Mouse (Mus musculus) naive thymus-derived CD4-positive, alpha-beta T cell, adult 5 months (primary cell): ENCODE measurements around the gene Mucl3. TPM values are rescaled to one million over a fixed set of nuclear protein-coding genes. Genes with fewer than 3 reads are reported as not detected.

Experiments used
- polyA plus RNA-seq: library from polyadenylated mRNA; unstranded; fragments of 100-300 nt; shearing (Covaris generic); gene quantifications from one replicate; pipeline ENCODE4 v1.2.1, GENCODE M21; 2017

The Mucl3 gene
- polyA plus RNA-seq: not detected

DNA sequence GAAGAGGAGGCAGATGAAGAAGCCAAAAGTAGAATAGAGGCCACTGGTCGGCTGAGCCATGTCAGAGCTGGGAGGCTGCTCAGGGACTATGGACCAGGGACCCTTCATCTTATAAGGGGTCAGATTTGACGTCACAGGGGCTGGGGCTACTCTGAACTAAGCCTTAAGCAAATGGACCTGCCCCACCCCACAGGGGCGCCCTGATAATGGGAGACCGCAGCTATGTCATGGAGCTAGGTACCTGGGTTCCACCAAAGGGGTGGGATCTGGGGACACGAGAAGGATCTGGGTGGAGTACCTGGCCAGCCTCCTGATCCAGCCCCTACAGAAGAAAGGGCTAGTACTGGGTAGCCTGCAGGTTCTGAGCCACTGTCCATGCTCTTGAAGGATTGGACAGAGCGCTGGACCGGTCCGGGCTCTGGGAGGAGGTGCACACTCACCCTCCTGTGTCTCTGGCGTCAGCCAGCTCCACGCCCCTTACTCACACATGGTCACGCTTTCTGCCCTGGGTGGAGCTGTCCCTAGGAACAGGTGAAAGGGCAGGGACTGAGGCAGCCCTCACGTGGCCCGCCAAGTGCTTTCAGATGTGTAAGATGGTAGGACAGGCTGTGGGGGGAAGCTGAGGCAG is at the start of gene Mucl3:
Mucl3 (minus strand) TSS at position 87 of the 628 bp plus-strand sequence.

DNA sequence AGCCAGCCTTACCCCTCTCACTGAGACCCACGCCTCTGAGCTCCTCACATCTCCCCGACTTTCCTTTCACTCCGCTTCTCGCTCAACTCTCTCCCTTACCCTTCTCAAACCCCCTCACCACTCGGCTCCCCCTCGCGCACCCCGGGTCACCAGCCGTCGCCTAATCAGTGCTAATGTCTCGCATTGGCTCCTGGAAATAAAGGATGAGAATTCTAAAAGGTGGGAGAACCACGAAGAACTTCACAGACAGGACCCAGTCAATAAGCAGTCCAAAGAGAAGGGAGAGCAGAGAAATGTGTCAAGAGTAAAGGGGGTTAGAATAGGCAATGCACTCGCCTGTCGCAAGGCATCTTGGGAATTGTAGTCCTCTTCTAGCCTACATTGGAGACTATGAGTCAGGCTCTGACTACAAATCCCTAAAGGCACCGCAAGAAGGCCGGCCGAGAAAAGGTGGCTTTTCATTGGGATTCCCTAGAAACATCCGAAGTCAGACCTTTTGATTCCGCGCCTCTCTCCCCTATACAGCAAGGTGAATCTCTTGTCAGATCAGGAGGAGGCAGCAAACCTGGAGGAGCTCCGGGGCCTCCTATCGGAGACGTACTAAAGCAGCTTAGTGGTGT is 30.0 kb upstream of the Mucl3 start, which contains the start of gene Gtf2h4:
Gtf2h4 (minus strand) TSS at position 324 of the 620 bp plus-strand sequence.

DNA sequence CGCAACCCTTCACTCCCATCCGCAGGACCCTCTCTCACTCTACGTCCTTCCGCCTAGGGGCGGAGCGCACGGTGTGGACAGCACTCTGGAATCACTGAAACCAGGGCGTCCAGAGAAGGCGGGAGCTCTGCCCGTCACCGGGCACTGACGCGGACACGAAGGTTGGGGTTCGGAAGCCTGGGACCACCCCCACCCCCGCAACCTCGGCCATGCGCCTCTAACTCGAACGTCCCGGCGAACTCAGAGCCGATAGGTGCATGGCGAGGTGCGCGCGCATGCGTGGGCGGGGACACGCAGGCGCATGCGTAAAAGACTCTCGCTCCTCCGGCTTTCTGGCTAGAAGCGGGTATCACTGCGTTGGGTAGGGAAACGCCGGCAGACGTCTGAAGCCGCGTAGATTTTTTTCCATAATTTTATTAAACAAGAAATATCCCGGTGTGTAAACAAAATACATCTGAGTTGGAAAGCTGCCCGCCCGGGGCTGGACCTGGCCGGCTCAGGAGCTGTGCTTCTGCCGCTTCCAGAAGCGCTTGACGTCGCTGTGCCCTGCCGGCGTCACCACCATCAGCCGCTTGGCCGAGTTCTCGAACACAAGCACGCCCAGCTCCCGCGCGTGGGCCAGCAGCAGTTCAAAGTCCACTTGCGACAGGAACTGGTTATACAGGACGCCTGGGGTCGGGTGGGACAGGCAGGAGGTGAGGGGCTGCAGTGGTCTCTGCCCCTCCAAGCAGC is 24.0 kb upstream of the Mucl3 start, which contains the start of gene Vars2:
Vars2 (minus strand) TSS at position 259 of the 732 bp plus-strand sequence.

DNA sequence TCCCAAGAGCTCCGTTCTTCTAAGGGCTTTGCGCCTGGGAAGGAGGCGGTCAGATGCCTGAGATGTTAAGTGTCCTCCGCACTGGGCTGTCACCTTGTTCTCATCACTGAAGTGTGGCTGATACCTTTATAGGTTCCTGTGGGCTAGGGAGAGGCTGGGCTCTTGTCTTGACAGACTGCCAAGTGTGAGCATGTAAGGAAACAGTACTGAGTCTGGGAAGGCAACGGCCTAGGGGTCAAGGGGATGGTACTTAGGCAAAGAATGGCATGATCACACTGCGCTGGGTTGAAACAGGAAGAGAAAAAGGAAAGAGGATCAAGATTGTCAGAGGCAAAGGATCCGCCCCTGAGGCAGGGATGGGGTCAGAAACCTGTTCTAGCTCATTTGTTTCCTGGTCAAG is 17.0 kb downstream of the Mucl3 start, which contains the start of gene Gm9573:
Gm9573 (minus strand) TSS at position 101 of the 400 bp plus-strand sequence.

DNA sequence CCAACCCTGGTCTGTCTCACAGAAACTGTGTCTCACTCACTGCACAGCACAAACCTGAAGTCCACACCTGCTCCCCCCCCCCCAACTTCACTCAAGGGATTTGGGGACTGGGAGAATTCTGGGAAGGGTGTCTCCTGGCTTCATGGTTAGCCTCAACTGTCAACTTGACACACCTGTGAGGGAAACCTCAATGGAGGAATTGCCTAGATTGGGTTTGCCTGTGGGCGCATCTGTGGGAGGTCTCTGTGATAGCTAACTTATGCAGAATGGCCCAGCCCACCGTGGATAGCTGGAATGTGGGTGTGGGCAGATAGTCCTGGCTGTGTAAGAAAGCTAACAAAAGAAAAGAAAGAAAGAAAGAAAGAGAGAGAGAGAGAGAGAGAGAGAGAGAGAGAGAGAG is 42.2 kb downstream of the Mucl3 start, which contains the start of gene Sfta2:
Sfta2 (plus strand) TSS at position 301 of the 400 bp plus-strand sequence.

Other genes with a start within 250 kb of the Mucl3 start
- 505 TPM for gene H2-Q6, start 218.8 kb downstream of the Mucl3 start, polyA plus RNA-seq
- gene H2-Q7, start 204.5 kb downstream of the Mucl3 start, polyA plus RNA-seq: 1,681 TPM
- gene H2-Q10, start 173.6 kb downstream of the Mucl3 start, polyA plus RNA-seq: 24.6 TPM
- gene Pou5f1, start 137.7 kb downstream of the Mucl3 start, polyA plus RNA-seq: not detected
- gene Tcf19, start 126.9 kb downstream of the Mucl3 start, polyA plus RNA-seq: 8.0 TPM
- gene Cchcr1, start 126.6 kb downstream of the Mucl3 start, polyA plus RNA-seq: 2.9 TPM
- gene Psors1c2, start 110.5 kb downstream of the Mucl3 start, polyA plus RNA-seq: not detected
- gene Cdsn, start 91.6 kb downstream of the Mucl3 start, polyA plus RNA-seq: not detected
- not detected for gene 2300002M23Rik, start 76.2 kb downstream of the Mucl3 start, polyA plus RNA-seq
- not detected for gene Sfta2, start 42.1 kb downstream of the Mucl3 start, polyA plus RNA-seq
- not detected for gene Gm9573, start 17.1 kb downstream of the Mucl3 start, polyA plus RNA-seq
- 26.4 TPM for gene Vars2, start 23.9 kb upstream of the Mucl3 start, polyA plus RNA-seq
- 16.5 TPM for gene Gtf2h4, start 30.0 kb upstream of the Mucl3 start, polyA plus RNA-seq
- 10.6 TPM for gene Ddr1, start 60.9 kb upstream of the Mucl3 start, polyA plus RNA-seq
- not detected for gene Ier3, start 178.0 kb upstream of the Mucl3 start, polyA plus RNA-seq
- gene Flot1, start 179.5 kb upstream of the Mucl3 start, polyA plus RNA-seq: 40.9 TPM
- gene Tubb5, start 194.6 kb upstream of the Mucl3 start, polyA plus RNA-seq: 73.9 TPM
- gene Mdc1, start 197.8 kb upstream of the Mucl3 start, polyA plus RNA-seq: 12.0 TPM
- 25.9 TPM for gene Nrm, start 217.6 kb upstream of the Mucl3 start, polyA plus RNA-seq
- gene Ppp1r18, start 221.9 kb upstream of the Mucl3 start, polyA plus RNA-seq: 297 TPM
- 58.7 TPM for gene Dhx16, start 236.1 kb upstream of the Mucl3 start, polyA plus RNA-seq